Mouse (Mus musculus) MEL (cell line): ENCODE data around the gene Melk.

Source experiments
- CTCF ChIP-seq, 3 experiments: IDR thresholded peaks in 2 of 3; conservative IDR thresholded peaks in 1 of 3; 2 replicates each; pipeline ENCODE4 v1.5.1; 2011 to 2012; ENCODE audit warnings: low read length in 3 of 3, low read depth in 2 of 3, mild to moderate bottlenecking in 2 of 3, improper control_type of control experiment in 1 of 3, inconsistent platforms in 1 of 3, mixed read lengths in 1 of 3, moderate library complexity in 1 of 3; ENCODE audit not compliant: control insufficient read depth in 1 of 3, insufficient read depth in 1 of 3, poor library complexity in 1 of 3, severe bottlenecking in 1 of 3
- EP300 ChIP-seq, 2 experiments: IDR thresholded peaks; 2 replicates each; pipeline ENCODE4 v1.6.1; 2011; ENCODE audit warnings: improper control_type of control experiment in 2 of 2, low read length in 2 of 2, low read depth in 1 of 2, mild to moderate bottlenecking in 1 of 2
- GABPA ChIP-seq: IDR thresholded peaks from 2 replicates; pipeline ENCODE4 v1.6.1; 2012; ENCODE audit warnings: low read depth, mild to moderate bottlenecking, inconsistent platforms, low read length, improper control_type of control experiment, moderate library complexity
- JUND ChIP-seq: IDR thresholded peaks from 2 replicates; pipeline ENCODE4 v1.6.1; 2011; ENCODE audit warnings: low read depth, mild to moderate bottlenecking, improper control_type of control experiment, low read length
- MAFK ChIP-seq: IDR thresholded peaks from 2 replicates; pipeline ENCODE4 v1.6.1; 2011; ENCODE audit warnings: low read depth, mild to moderate bottlenecking, low read length, improper control_type of control experiment, borderline replicate concordance
- MYB ChIP-seq: IDR thresholded peaks from 2 replicates; pipeline ENCODE4 v1.6.1; 2011; ENCODE audit warnings: mild to moderate bottlenecking, low read depth, low read length, improper control_type of control experiment
- MYC ChIP-seq: IDR thresholded peaks from 2 replicates; pipeline ENCODE4 v1.6.1; 2011; ENCODE audit warnings: low read depth, mild to moderate bottlenecking, low read length, improper control_type of control experiment, moderate library complexity
- POLR2A ChIP-seq, 2 experiments: IDR thresholded peaks; 2 replicates each; pipeline ENCODE4 v1.6.1; 2011 to 2012; ENCODE audit warnings: low read length in 2 of 2, mild to moderate bottlenecking in 2 of 2, control low read depth in 1 of 2, improper control_type of control experiment in 1 of 2, low read depth in 1 of 2, moderate library complexity in 1 of 2; ENCODE audit not compliant: control insufficient read depth in 1 of 2, insufficient read depth in 1 of 2, poor library complexity in 1 of 2
- POLR2AphosphoS5 ChIP-seq: IDR thresholded peaks from 2 replicates; pipeline ENCODE4 v1.6.1; 2012; ENCODE audit warnings: low read depth, borderline replicate concordance, mild to moderate bottlenecking, inconsistent platforms, low read length, moderate library complexity, mixed read lengths
- SMC3 ChIP-seq: IDR thresholded peaks from 2 replicates; pipeline ENCODE4 v1.6.1; 2011; ENCODE audit warnings: low read depth, low read length, improper control_type of control experiment
- TAL1 ChIP-seq: IDR thresholded peaks from 2 replicates; pipeline ENCODE4 v1.6.1; 2012; ENCODE audit warnings: mild to moderate bottlenecking, inconsistent platforms, low read length, moderate library complexity, mixed read lengths
- TCF12 ChIP-seq: IDR thresholded peaks from 2 replicates; pipeline ENCODE4 v1.6.1; 2014; ENCODE audit warnings: low read depth, mild to moderate bottlenecking, inconsistent platforms, low read length, improper control_type of control experiment, moderate library complexity
- USF1 ChIP-seq: IDR thresholded peaks from 2 replicates; pipeline ENCODE4 v1.6.1; 2014; ENCODE audit warnings: low read depth, mild to moderate bottlenecking, inconsistent platforms, low read length, improper control_type of control experiment, moderate library complexity

- TF ChIP-seq EP300 (IDR thresholded peaks at IDR 0.05; ENCODE audit: low read depth in 1 of 2, low read length in 2 of 2) (no peak), CTCF (IDR thresholded peaks at IDR 0.05 in 2 of 3, conservative IDR thresholded peaks at IDR 0.05 in 1 of 3; ENCODE audit: control insufficient read depth in 1 of 3, insufficient read depth in 1 of 3, low read depth in 2 of 3, low read length in 3 of 3, poor library complexity in 1 of 3, severe bottlenecking in 1 of 3) (no peak), TAL1 (no peak), GABPA (no peak), MAFK (no peak), SMC3 (no peak), MYB (no peak), USF1 (no peak), POLR2A (IDR thresholded peaks at IDR 0.05; ENCODE audit: control insufficient read depth in 1 of 2, insufficient read depth in 1 of 2, low read depth in 1 of 2, low read length in 2 of 2, poor library complexity in 1 of 2) (no peak), POLR2AphosphoS5 (no peak), TCF12 (no peak), JUND (no peak), MYC (no peak)
These were observed 49.2 kb upstream of the Melk start for GRCm38 (mm10) chr4:44251521-44251920.
